Mouse (Mus musculus) left cerebral cortex, postnatal 10 days (tissue): ENCODE measurements around the gene Shisa3. TPM values are rescaled to one million over a fixed set of nuclear protein-coding genes. Genes with fewer than 3 reads are reported as not detected.

Experiments
- DNase-seq, 2 experiments: peaks; one replicate each; pipeline ENCODE4 v3.0.0; 2021 to 2022; ENCODE audit warnings: low spot score in 2 of 2, mixed read lengths in 1 of 2; ENCODE audit errors: extremely low spot score in 1 of 2
- intact Hi-C: fragments of 180-260 bp; cut with DNase I; formaldehyde crosslinking; loops from one replicate; pipeline ENCODE4 v1.15.1; 2025
- microRNA-seq: library from miRNA; unstranded; fragments of <30 nt; microRNA quantifications from one replicate; pipeline ENCODE4 v1.2.0, GENCODE M21; 2022
- total RNA-seq, 2 experiments: library from RNA; stranded (reverse); gene quantifications; 2 replicates each; pipeline ENCODE4 v1.2.3; 2021

Gene Shisa3
- total RNA-seq, 2 experiments from 2014 or later: 1.4 to 1.9 TPM

GRCm38 (mm10) chr5:67659864-67660263 lies 52.2 kb downstream of the Shisa3 start:
- no peak for DNase-seq
- intact Hi-C loops: no loop called here

GRCm38 (mm10) chr5:67662715-67663114 lies 55.0 kb downstream of the Shisa3 start:
- intact Hi-C loops: no loop called here
- DNase-seq: no peak

GRCm38 (mm10) chr5:67669436-67669896 lies 61.8 kb downstream of the Shisa3 start:
- intact Hi-C loops: no loop called here
- no peak for DNase-seq

- intact Hi-C loops: no loop called here
- DNase-seq: no peak
Measured at GRCm38 (mm10) chr5:67670158-67670557, 62.5 kb downstream of the Shisa3 start.

- intact Hi-C loops: no loop called here
- DNase-seq: no peak
Measured at GRCm38 (mm10) chr5:67673008-67673407, 65.3 kb downstream of the Shisa3 start.

Small RNAs within 50 kb of the gene (microRNA-seq; reads per million reads assigned to microRNA genes)
- gene Gm23617: not detected

Other genes with a start within 250 kb of the Shisa3 start
- gene Bend4, start 179.6 kb upstream of the Shisa3 start, total RNA-seq: 10 to 100 TPM; 10.8 to 11.2 TPM
- gene Atp8a1, start 239.6 kb downstream of the Shisa3 start, total RNA-seq: 100 to 1,000 TPM; 145 to 152 TPM